Mouse (Mus musculus): ENCODE data around the gene Tmem233.

Gene Tmem233

GRCm38 (mm10) chr5:116083081-116083480 is at the start of gene Tmem233:
Gene Tmem233, minus strand, starts transcription at chr5:116083244.
- DNase-seq (ENCODE audit: low spot score in 2 of 2), result no peak

- DNase-seq (ENCODE audit: low spot score in 2 of 2), result peak; percentile 52 to 79
Observed at GRCm38 (mm10) chr5:116123344-116123743, 40.3 kb upstream of the Tmem233 start.

- DNase-seq (ENCODE audit: low spot score in 2 of 2), result peak in 1 of 2 experiments; percentile 18
Observed at GRCm38 (mm10) chr5:116116567-116116966, 33.5 kb upstream of the Tmem233 start.

GRCm38 (mm10) chr5:116116110-116116509 is 33.1 kb upstream of the Tmem233 start:
- no peak for DNase-seq (ENCODE audit: low spot score in 2 of 2)

- DNase-seq (ENCODE audit: low spot score in 2 of 2), result no peak
Observed at GRCm38 (mm10) chr5:116115071-116115834, 32.2 kb upstream of the Tmem233 start.

- no peak for DNase-seq (ENCODE audit: low spot score in 2 of 2)
Observed at GRCm38 (mm10) chr5:116108651-116109050, 25.6 kb upstream of the Tmem233 start.

GRCm38 (mm10) chr5:116084231-116084630 is 1.2 kb upstream of the Tmem233 start:
- no peak for DNase-seq (ENCODE audit: low spot score in 2 of 2)

GRCm38 (mm10) chr5:116082241-116082900 is 673 bp downstream of the Tmem233 start:
- no peak for DNase-seq (ENCODE audit: low spot score in 2 of 2)

GRCm38 (mm10) chr5:116081616-116082015 is 1.4 kb downstream of the Tmem233 start:
- DNase-seq (ENCODE audit: low spot score in 2 of 2), result no peak

- no peak for DNase-seq (ENCODE audit: low spot score in 2 of 2)
Observed at GRCm38 (mm10) chr5:116080736-116081135, 2.3 kb downstream of the Tmem233 start.

- DNase-seq (ENCODE audit: low spot score in 2 of 2), result no peak
Observed at GRCm38 (mm10) chr5:116069618-116070017, 13.4 kb downstream of the Tmem233 start.

- DNase-seq (ENCODE audit: low spot score in 2 of 2), result no peak
Observed at GRCm38 (mm10) chr5:116052826-116053225, 30.2 kb downstream of the Tmem233 start.

- no peak for DNase-seq (ENCODE audit: low spot score in 2 of 2)
Observed at GRCm38 (mm10) chr5:116052171-116052570, 30.9 kb downstream of the Tmem233 start.

- no peak for DNase-seq (ENCODE audit: low spot score in 2 of 2)
Observed at GRCm38 (mm10) chr5:116049821-116050220, 33.2 kb downstream of the Tmem233 start.

GRCm38 (mm10) chr5:116048321-116048720 is 34.7 kb downstream of the Tmem233 start:
- no peak for DNase-seq (ENCODE audit: low spot score in 2 of 2)

- no peak for DNase-seq (ENCODE audit: low spot score in 2 of 2)
Observed at GRCm38 (mm10) chr5:116046246-116046645, 36.8 kb downstream of the Tmem233 start.

- no peak for DNase-seq (ENCODE audit: low spot score in 2 of 2)
Observed at GRCm38 (mm10) chr5:116045581-116045980, 37.5 kb downstream of the Tmem233 start.

GRCm38 (mm10) chr5:116042241-116042640 is 40.8 kb downstream of the Tmem233 start:
- DNase-seq (ENCODE audit: low spot score in 2 of 2), result no peak

GRCm38 (mm10) chr5:116039706-116040105 is 43.3 kb downstream of the Tmem233 start:
- no peak for DNase-seq (ENCODE audit: low spot score in 2 of 2)

- DNase-seq (ENCODE audit: low spot score in 2 of 2), result no peak
Observed at GRCm38 (mm10) chr5:116037731-116038130, 45.3 kb downstream of the Tmem233 start.

GRCm38 (mm10) chr5:116036465-116036864 is 46.6 kb downstream of the Tmem233 start:
- no peak for DNase-seq (ENCODE audit: low spot score in 2 of 2)

GRCm38 (mm10) chr5:116031190-116031577 is 51.9 kb downstream of the Tmem233 start:
- DNase-seq (ENCODE audit: low spot score in 2 of 2), result peak in 1 of 2 experiments; percentile 70

- no peak for DNase-seq (ENCODE audit: low spot score in 2 of 2)
Observed at GRCm38 (mm10) chr5:116030566-116031189, 52.4 kb downstream of the Tmem233 start.
